Mouse (Mus musculus): ENCODE measurements around the gene Gm45713.
A peak's percentile ranks its signal among the peaks of the same experiment; 100 is the strongest.

Gm45713 gene

DNA sequence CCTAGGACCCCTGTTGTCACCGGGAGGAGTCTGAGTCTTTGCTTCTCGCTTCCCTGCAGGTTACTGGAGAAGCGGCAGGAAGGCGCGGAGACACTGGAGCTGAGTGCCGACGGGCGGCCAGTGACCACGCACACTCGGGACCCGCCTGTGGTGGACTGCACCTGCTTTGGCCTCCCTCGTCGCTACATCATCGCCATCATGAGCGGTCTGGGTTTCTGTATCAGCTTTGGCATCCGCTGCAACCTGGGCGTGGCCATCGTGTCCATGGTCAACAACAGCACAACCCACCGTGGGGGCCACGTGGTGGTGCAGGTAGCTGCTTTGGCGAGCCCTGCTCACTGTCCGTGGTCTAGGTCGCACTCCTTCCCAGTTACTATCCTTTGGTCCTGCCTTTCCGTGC is 32.6 kb upstream of the Gm45713 start:
- no peak for DNase-seq (ENCODE audit: low read depth, low spot score)
- Histone ChIP-seq H3K36me3 (ENCODE audit: control insufficient read depth, insufficient read depth, low read length, poor library complexity, severe bottlenecking) (no peaks in the 10 kb centered on the region), H3K27me3 (ENCODE audit: control insufficient read depth, insufficient read depth, low read length, poor library complexity, severe bottlenecking) (no peaks in the 10 kb centered on the region)

DNA sequence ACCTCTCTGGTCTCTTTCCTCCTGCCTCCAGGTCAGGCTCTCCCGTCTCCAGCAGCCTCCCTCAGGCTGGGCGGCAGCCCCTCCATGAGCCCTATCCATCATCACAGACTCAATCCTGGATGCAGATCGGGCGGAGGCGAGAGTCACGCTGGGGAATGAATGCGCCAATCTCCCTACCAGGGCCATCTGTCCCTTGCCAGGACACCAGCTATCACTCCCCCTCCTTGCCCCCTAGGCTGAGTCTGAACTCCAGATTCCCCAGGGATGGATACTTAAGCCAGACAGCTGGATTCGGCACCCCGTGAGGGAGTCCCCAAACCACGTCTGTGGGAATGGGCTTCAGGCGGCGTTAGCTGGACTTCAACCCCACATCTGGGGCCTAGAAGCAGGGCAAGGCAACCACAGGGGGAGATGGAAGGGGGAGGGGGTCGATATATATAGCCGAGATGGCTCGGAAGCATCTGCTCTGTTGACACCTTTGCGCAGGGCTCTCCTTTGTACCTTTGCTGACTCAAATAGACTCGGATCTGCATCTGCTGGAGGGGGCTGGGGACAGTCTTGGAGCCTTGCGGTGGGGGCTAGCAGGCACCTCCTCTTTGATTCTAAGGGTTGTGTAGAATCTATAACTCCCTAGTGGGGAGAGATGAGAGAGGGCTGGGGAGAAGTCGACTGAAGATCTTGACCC is 31.9 kb upstream of the Gm45713 start:
- DNase-seq (ENCODE audit: low read depth, low spot score), result no peak
- Histone ChIP-seq H3K36me3 (ENCODE audit: control insufficient read depth, insufficient read depth, low read length, poor library complexity, severe bottlenecking) (no peaks in the 10 kb centered on the region), H3K27me3 (ENCODE audit: control insufficient read depth, insufficient read depth, low read length, poor library complexity, severe bottlenecking) (no peaks in the 10 kb centered on the region)

DNA sequence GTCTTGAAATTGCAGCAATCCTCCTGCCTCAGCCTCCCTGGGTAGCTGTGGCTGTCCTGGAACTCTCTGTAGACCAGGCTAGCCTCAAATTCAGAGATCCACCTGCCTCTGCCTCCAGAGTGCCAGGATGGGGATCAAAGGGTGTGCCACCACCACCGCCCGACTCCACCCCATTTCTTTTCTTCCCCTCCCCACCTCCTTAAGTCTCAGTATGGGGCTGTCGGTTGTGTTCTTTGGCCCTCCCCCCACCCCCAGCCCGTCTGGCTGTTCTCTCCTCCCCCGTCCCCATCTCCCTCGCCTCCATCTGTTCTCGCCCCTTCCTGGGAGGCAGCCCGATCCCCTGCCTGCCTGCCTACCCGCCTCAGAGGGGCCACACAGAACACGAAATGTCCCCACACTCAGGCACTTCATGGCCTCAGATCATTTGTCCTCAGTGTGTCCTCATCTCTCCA is 30.9 kb upstream of the Gm45713 start:
- Histone ChIP-seq H3K27me3 (ENCODE audit: control insufficient read depth, insufficient read depth, low read length, poor library complexity, severe bottlenecking) (no peaks in the 10 kb centered on the region), H3K36me3 (ENCODE audit: control insufficient read depth, insufficient read depth, low read length, poor library complexity, severe bottlenecking) (no peaks in the 10 kb centered on the region)
- no peak for DNase-seq (ENCODE audit: low read depth, low spot score)

DNA sequence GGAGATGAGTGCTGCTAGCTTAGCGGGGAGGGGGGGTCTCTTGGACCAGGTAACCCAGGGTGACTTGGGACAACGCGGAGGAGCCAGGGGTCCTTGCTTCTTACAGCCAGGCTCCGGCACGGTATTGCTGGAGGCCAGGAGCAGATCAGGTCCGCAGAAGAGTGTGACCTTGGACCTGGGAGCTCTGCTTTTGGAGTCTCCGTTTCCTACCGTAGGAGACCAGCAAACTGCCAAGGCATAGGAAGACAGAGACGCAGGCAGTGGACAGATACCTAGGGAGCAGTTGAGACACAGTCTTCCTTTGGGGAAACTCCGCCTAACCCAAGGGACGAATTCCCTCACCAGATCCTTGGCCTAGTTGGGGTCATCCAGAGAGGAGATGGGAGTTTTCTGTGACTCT is 29.7 kb upstream of the Gm45713 start:
- no peak for DNase-seq (ENCODE audit: low read depth, low spot score)
- no peaks in the 10 kb centered on the region for H3K36me3 ChIP-seq (ENCODE audit: control insufficient read depth, insufficient read depth, low read length, poor library complexity, severe bottlenecking)

DNA sequence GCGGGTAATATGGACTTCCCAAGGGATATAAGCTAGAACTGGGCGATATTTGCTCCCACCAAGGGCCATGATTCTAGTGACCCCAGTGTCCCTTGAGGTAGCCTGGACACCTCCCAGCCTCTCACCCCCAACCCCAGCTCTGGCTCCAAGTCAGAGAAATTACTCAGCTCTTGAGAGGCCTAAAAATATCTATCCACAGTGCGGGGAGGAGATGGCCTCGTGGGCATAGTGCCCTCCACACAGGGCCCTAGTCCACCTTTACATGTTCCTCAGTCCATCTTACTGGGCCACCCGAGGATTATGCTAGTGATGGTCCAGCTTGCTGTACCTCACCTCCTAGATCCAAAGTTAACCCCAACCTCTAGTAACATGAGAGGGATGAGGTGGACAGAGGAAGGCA is 28.8 kb upstream of the Gm45713 start:
- Histone ChIP-seq H3K27me3 (ENCODE audit: control insufficient read depth, insufficient read depth, low read length, poor library complexity, severe bottlenecking) (no peaks in the 10 kb centered on the region), H3K36me3 (ENCODE audit: control insufficient read depth, insufficient read depth, low read length, poor library complexity, severe bottlenecking) (no peaks in the 10 kb centered on the region; the same call in 1 of the 2 replicates)
- DNase-seq (ENCODE audit: low read depth, low spot score), result no peak

More for the DNA sequence above, 29.7 kb upstream of the Gm45713 start:
- no peaks in the 10 kb centered on the region for H3K27me3 ChIP-seq (ENCODE audit: control insufficient read depth, insufficient read depth, low read length, poor library complexity, severe bottlenecking)

DNA sequence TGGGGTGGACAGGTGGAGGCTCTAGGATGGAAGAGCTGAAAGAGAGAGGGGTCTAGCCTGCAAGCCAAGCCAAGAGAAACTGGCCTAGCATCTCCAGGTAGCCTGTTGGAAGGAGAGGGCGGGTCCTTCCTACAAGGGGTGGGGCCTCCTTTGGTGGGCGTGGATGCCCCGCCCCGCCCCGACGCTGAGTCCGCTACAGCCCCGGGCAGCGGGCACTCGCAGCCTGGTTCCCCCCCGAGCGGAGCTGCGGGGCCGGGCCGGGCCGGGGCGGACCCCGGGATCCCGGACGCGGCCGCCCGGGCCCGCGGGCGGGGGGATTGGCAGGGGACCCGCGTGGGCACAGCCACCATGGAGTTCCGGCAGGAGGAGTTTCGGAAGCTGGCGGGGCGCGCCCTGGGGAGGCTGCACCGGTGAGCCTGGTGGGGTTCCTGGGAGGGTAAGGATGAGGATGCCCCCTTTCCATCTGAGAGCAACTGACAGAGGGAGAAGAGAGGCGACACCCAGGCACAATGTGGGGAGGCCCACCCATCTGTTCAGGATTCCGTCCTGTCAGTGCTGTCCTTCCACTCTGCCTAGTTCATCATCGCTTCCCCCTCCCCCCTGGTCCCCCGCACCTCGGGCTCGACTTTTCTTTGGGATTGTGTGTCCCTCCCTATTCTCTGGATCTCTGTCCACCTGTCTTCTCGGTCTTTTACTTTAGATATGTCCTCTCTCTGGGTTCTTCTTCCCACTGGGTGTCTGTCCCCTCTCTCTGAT is 27.9 kb upstream of the Gm45713 start, which contains the start of gene Slc17a7:
Gene Slc17a7, plus strand, starts transcription at position 215 of the 756 bp plus-strand sequence.
- peak; percentile 49 for DNase-seq (ENCODE audit: low read depth, low spot score)
- no peaks in the 10 kb centered on the region; the same call in 1 of the 2 replicates for H3K36me3 ChIP-seq (ENCODE audit: control insufficient read depth, insufficient read depth, low read length, poor library complexity, severe bottlenecking)
- H3K27me3 ChIP-seq (ENCODE audit: control insufficient read depth, insufficient read depth, low read length, poor library complexity, severe bottlenecking), result no peaks in the 10 kb centered on the region

DNA sequence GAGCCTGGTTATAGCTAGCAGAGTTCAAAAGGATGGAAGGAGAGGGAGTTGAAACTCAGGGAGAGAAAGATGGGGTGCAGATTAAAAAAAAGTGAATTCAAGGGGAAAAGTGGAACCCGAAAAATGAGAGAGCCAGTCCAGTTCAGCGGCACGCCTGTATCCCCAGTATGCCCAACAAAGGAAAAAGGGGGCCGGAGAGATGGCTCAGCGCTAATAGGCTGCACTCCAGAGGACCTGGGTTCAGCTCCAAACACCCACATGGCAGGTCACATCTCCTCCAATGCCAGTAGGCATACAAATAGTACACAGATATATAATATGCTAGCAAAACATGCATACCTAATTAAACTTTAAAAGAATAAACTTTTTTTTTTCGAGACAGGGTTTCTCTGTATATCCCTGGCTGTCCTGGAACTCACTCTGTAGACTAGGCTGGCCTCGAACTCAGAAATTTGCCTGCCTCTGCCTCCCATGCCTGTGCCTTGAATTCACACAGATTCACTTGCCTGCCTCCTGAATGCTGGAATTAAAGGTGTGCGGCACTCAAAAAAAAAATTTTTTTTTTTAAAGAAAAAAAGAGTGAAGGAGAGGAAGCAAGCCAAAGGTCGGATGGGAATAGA is 27.1 kb upstream of the Gm45713 start:
- DNase-seq (ENCODE audit: low read depth, low spot score), result no peak
- no peaks in the 10 kb centered on the region; the same call in 1 of the 2 replicates for H3K36me3 ChIP-seq (ENCODE audit: control insufficient read depth, insufficient read depth, low read length, poor library complexity, severe bottlenecking)
- H3K27me3 ChIP-seq (ENCODE audit: control insufficient read depth, insufficient read depth, low read length, poor library complexity, severe bottlenecking), result no peaks in the 10 kb centered on the region

DNA sequence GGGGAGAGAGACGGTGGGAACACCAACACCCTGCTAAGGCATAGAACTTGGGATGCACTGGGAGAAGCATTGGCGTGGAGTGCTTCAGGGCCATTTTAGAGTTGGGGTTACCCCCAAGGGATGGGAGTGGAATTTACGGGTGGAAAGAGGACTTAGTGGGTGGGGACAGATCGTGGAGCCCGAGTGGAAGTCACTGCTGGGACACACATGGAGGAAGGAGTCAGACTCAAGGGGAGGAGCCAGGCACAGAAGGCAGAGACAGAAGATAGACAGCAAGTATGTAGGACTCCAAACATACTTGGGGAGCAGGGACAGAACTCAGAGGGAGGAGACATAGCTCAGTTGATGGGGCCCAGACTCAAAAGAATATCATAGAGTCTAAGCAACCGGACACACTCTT is 26.5 kb upstream of the Gm45713 start:
- H3K36me3 ChIP-seq (ENCODE audit: control insufficient read depth, insufficient read depth, low read length, poor library complexity, severe bottlenecking), result no peaks in the 10 kb centered on the region; the same call in 1 of the 2 replicates
- H3K27me3 ChIP-seq (ENCODE audit: control insufficient read depth, insufficient read depth, low read length, poor library complexity, severe bottlenecking), result no peaks in the 10 kb centered on the region
- no peak for DNase-seq (ENCODE audit: low read depth, low spot score)

DNA sequence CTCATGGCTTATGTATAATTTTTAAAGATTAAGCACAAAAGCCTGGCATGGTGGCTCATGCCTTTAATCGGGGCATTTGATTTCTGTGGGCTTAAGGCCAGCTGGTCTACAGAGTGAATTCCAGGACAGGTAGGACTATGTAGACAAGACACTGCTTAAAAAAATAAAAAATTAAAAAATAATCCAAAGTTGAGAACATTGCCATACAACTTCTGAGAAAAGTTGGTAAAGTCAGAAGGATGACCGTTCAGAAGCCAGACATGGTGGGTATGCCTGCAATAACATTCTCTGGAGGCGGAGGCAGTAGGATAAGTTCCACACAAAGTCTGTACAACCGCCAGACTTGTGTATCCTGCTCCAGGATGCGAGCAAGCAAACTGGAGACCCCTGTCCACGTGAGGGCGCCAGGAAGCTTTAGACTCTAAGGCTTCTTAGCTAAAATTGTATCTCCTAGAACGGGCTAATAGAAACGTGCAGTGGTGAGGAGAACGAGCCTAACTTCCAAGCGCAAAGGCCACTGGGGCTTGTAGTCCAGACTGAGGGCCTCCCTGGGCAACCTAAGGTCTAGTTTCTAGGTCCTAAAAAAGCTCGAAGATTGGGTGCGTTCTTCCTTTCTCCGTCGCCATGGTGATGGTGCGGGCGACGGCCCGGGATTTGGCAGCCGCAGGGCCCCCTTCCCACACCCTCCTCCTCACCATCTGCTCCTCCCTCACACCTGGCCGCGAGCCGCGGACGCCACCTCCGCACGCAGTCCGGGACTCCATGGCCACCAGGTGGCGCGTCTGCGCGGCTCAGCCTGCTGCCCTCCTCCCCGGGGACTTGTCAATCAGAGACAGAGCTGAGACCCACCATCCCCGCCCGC is 25.8 kb upstream of the Gm45713 start:
- peak; percentile 90 for DNase-seq (ENCODE audit: low read depth, low spot score)
- Histone ChIP-seq H3K27me3 (ENCODE audit: control insufficient read depth, insufficient read depth, low read length, poor library complexity, severe bottlenecking) (no peaks in the 10 kb centered on the region), H3K36me3 (ENCODE audit: control insufficient read depth, insufficient read depth, low read length, poor library complexity, severe bottlenecking) (no peaks in the 10 kb centered on the region; the same call in 1 of the 2 replicates)

DNA sequence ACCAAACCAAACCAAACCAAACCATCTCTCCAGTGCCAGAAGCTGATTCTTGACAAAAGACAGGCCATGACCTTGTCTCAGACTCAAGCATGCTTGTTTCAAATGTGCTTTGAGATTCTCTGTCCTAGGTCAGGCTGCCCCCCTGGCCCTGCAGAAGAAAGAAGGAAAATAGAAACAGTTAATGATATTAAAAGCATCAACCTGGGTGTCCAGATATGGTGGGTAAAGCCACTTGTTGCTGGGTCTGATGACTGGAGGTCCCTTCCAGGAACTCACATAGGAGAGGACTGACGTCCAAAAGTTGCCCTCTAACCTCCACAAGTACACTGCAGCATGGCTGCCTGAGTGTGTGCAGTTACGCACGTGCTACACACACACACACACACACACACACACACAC is 24.8 kb upstream of the Gm45713 start:
- H3K36me3 ChIP-seq (ENCODE audit: control insufficient read depth, insufficient read depth, low read length, poor library complexity, severe bottlenecking), result no peaks in the 10 kb centered on the region; the same call in 1 of the 2 replicates
- H3K27me3 ChIP-seq (ENCODE audit: control insufficient read depth, insufficient read depth, low read length, poor library complexity, severe bottlenecking), result no peaks in the 10 kb centered on the region
- DNase-seq (ENCODE audit: low read depth, low spot score), result no peak

DNA sequence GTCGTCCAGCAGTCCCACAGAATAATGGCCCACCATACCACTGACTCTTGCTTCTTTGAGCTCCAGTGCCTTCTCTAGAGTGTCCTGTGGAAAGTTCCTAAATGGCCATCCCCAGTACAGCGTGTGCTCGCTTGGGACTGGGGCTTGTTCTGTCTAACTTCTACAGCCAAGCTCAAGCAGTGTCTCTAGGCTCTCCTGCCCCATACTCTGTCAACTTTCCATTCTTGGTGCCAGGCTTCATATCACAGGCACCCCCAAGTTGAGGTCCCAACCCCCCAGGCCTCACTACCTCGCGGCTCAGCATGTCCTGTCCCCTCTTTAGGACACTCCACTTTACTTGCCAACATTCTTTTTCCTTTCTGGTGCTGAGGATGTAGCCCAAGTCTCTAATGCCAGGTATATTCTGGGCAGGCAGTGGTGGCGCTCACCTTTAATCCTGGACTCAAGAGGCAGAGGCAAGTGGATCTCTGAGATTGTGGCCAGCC is 24.3 kb upstream of the Gm45713 start:
- no peak for DNase-seq (ENCODE audit: low read depth, low spot score)
- no peaks in the 10 kb centered on the region; the same call in 1 of the 2 replicates for H3K36me3 ChIP-seq (ENCODE audit: control insufficient read depth, insufficient read depth, low read length, poor library complexity, severe bottlenecking)
- H3K27me3 ChIP-seq (ENCODE audit: control insufficient read depth, insufficient read depth, low read length, poor library complexity, severe bottlenecking), result no peaks in the 10 kb centered on the region

DNA sequence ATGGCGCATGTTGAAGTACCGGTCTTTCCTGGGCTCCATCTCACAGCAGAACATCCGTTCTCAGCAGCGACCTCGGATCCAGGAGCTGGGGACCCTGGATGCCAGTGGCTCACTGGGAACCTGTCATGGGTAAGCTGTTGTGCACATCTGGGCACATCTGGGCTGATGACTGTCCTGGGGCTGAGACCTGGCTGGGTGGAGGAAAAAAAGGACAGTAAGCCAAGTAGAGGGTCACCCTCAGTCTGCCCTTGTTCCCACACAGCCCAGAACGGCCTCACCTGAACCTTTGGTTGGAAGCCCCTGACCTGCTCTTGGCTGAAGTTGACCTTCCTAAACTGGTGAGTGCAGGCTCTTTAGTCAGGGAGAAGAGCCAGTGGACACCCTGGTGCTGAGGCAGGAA is 23.0 kb upstream of the Gm45713 start:
- Histone ChIP-seq H3K36me3 (ENCODE audit: control insufficient read depth, insufficient read depth, low read length, poor library complexity, severe bottlenecking) (no peaks in the 10 kb centered on the region; the same call in 1 of the 2 replicates), H3K27me3 (ENCODE audit: control insufficient read depth, insufficient read depth, low read length, poor library complexity, severe bottlenecking) (no peaks in the 10 kb centered on the region)
- DNase-seq (ENCODE audit: low read depth, low spot score), result no peak

DNA sequence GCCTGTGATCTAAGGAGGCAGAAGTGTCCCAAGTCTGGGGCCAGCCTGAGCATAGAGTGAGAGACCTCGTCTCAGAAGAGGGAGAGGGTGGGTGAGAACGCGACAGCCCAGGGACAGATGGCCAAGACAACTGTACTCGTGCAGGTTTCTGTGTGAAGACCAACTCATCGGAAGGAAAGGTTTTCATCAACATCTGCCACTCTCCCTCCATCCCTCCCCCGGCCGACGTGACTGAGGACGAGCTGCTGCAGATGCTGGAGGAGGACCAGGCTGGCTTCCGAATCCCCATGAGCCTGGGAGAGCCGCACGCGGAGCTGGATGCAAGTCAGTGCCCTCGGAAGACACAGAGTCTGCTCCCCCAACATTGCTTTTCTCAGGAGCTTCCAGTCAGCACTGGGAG is 21.4 kb upstream of the Gm45713 start:
- no peak for DNase-seq (ENCODE audit: low read depth, low spot score)
- H3K36me3 ChIP-seq (ENCODE audit: control insufficient read depth, insufficient read depth, low read length, poor library complexity, severe bottlenecking), result no peaks in the 10 kb centered on the region; the same call in 1 of the 2 replicates
- H3K27me3 ChIP-seq (ENCODE audit: control insufficient read depth, insufficient read depth, low read length, poor library complexity, severe bottlenecking), result no peaks in the 10 kb centered on the region

DNA sequence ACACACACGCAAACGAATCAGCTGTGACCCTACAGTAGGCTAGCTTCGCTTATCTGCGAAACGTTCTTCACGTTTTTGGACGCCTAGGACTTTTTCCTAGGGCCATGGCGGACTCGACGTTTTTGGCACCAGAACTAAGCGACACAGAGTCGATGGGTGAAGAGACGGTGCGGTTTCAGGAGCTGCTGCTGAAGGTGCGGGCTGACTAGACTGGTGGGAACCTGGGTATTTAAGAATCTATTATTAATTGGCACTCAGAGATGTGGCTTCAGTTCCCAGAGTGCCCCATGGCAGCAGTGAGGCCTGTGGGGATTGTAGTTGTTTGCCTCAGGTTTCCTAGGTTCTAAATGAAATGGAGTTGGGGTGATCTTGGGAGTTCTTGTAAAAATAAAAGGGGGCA is 20.2 kb upstream of the Gm45713 start:
- H3K36me3 ChIP-seq (ENCODE audit: control insufficient read depth, insufficient read depth, low read length, poor library complexity, severe bottlenecking), result no peaks in the 10 kb centered on the region; the same call in 1 of the 2 replicates
- no peaks in the 10 kb centered on the region for H3K27me3 ChIP-seq (ENCODE audit: control insufficient read depth, insufficient read depth, low read length, poor library complexity, severe bottlenecking)
- DNase-seq (ENCODE audit: low read depth, low spot score), result no peak

All from splenic B cell, adult 2 months (primary cell).